Mouse (Mus musculus): Measurements from ENCODE around the gene Ddx46.
"Not testable (repeated sequence)": the region's sequence is repeated elsewhere in the genome, so short reads cannot be mapped to it uniquely, and the experiment has no call there.

Ddx46 gene

DNA sequence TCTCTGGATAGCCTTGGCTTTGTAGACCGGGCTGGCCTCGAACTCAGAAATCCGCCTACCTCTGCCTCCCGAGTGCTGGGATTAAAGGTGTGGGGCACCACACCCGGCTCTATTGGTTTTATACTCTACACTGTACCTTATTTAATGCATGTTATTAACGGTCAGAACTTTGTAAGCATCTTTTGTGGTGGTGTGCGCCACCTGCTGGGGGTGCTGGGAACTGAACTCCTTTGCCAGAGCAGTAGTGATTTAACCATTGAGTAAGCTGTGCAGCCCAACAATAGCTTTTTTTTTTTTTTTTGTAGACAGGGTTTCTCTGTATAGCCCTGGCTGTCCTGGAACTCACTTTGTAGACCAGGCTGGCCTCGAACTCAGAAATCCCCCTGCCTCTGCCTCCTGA is 5.7 kb downstream of the Ddx46 start:
- peak; percentile 59 to 85 for DNase-seq

GRCm38 (mm10) chr13:55644525-55644924 is 9.7 kb downstream of the Ddx46 start:
- DNase-seq, result peak in 1 of 2 experiments; percentile 11

DNA sequence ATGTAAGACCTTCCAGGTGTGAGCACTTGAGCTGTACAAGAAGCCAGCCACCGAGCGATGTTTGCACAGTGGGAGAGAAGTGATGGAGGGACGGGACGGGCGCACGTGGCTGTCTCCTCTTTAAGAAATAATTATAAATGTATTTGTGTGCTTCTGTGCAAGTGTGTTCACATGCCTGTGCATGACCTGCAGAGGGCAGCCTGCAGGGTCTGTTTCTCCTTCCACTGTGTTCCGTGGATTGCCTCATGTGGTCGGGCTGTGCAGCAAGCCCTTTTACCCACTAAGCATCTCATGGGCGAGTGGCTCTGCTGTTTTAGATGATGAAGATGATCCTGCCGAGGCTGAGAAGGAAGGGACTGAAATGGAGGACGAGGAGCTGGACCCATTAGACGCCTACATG is 15.3 kb downstream of the Ddx46 start:
- DNase-seq, result no peak

DNA sequence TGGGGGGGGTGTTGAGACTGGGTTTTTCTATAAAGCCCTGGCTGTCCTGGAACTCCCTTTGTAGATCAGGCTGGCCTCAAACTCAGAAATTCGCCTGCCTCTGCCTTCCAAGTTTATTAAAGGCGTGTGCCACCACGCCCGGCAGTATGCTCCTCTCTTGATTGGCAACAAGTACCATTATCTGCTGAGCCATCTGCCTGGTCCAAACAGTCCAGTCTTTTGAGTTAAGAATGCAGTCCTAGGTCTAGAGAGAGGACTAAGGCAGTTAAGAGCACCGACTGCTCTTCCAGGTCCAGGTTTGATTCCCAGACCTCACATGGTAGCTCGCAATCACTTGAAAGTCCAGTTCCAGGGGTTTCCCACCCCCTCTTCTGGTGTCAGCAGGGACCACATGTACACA is 16.2 kb downstream of the Ddx46 start:
- no peak for DNase-seq

DNA sequence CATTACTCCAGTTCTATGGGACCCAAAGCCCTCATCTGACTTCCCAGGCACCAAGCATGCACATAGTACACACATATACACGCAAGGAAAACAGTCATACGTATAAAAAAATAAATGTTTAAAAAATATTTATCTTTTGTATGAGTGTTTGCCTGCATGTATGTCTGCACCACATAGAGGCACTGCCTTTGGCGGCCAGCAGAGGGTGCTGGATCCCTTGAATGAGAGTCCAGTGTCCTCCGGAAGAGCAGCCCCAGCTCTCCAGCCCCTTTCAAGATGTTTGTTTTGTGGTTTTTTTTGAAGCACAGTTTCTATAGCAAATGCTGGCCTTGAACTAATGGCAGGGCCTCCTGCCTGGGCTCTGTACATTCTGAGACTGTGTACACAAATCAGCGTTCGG is 33.7 kb downstream of the Ddx46 start:
- DNase-seq, result peak in 1 of 2 experiments; percentile 17

DNA sequence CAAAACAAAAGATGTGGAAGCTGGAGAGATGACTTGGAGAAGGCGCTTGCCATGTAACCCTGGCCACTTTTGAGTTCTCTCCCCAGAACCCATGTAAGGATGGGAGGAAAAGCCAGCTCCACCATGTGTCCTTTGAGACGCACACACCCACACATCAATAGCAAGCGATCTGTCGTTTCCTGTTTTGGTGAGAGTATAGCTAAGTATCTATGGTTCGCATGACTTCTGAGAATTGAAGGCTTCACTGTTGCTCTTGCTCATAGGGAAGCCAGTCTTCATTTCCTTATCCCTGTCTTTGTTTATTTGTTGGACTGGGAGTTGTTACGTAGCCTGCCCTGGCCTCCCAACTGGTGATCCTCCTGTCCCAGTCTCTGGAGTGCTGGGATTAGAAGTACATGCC is 37.9 kb downstream of the Ddx46 start:
- no peak for DNase-seq

- DNase-seq, result no peak
These were observed 42.5 kb downstream of the Ddx46 start for GRCm38 (mm10) chr13:55677364-55677763.

DNA sequence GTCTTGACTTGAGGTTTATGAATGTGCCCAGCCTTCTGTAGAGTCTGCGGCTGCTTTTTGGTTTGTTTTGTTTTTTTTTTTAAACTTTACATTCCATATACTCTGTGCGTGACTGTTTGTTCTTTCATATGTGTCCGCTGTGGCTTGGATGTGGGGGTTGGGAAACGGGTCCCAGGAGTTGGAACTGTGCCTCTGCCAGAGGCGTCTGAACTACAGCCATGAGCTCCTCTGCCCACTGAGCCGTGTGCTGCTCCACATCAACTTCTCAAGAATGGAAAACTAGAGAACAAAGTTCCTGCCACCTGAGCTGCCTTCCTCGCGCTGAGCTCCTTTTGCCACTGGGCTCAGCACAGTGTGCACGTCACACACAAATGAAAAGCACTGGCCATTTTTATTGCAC is 47.4 kb downstream of the Ddx46 start:
- DNase-seq, result no peak

DNA sequence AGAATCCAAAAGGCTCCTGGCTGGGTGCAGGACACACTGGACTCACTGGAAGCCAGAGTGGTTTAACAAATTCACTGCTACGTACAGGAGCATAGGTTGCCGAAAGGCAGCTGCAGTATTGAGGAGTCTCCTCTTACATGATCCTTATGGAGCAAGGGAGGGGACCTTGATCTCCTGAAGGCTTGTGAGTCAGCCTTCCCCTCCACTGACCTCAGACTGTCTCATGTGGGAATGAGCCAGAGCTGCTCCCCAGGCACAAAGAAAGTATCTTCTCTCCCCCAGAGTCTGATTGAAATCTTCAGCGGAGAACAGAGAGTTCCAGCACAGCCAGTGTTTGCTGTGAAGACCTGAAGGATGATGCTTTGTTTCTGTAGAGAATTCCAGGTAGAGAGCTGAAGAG is 48.8 kb downstream of the Ddx46 start:
- DNase-seq, result no peak

DNA sequence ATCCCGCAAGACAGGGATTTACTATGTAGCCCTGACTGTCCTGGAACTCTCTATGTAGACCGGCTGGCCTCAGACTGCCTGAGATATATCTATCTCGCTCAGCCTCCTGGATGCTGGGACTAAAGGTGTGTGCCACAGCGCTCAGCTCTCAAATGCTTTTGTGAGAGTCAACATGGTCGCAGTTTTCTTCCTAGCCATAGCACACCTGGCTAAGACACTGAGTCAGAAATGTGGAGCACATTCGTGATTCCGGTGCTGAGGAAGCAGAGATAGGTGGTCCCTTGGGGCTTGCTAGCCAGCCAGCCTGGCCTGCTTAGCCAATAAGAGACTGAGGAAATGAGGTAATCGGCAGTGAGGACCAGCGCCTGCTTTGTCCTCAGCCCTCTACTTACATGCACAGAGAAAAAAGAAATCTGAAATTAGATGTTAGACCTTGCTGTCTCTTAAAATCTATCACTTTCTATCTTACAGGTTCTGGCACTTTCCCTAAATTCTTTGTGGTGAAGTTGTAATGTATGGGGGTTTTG is 51.3 kb downstream of the Ddx46 start:
- DNase-seq, result no peak

DNA sequence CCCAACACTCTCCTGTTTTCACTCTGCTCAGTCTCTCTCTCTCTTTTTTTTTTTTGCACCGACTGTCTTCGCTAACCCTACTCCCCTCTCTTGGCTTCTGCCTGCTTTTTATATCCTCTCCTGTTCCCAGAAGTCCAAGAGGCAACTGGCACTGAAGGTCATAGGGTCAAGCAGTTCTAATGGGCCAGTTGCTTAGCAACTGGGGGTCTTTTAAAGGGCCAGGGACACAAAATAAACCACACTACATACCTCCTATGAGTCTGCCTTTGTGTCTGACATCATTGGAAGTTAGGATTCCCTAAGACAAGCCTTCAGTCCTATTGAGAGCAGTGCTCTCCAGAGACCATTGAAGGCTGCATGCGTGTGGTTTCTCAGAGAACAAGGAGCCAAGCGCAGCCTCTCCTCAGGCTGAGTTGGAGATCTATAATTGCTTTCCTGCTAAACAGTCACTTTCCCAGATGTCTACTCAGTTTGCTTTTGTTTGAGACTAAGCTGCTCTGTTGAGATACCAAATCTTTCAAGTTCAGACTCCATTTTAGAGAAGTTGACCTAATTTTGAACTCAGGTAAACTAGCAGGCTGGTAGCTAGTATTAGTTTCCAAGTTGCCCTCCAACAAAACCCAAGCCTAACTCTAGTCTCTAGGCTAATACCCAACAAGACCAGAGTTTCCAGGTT is 53.2 kb downstream of the Ddx46 start:
- no peak for DNase-seq

DNA sequence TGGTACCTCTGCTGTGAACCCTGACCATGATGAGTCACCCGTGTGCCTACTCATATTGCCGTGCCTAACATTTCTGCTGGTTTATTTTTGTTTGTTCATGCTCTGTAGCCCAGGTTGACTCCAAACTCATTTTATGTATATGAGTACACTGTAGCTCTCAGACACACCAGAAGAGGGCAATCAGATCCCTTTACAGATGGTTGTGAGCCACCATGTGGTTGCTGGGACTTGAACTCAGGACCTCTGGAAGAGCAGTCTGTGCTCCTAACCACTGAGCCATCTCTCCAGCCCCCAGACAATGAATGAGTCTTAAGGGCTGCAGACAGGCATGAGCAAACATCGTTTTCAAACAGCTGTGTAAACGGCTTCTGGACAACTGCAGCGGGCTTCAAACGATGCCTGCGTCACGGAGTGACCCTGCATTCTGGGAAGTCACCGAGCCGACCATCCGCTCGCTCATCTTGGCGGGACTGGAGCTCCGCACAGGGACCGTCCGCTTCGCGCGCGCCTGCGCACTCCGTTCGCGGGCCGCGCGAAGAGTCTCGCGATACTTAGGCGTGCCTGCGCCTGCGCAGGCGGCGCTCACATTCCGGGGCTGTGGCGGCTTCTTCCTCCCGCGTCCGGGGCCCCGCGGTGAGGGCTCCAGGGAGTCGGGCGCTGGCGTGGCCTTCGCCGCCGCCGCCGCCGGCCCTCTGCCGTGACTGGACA is 57.9 kb downstream of the Ddx46 start, which contains the start of gene B230219D22Rik:
TSS of gene B230219D22Rik (plus strand) at position 590 of the 708 bp plus-strand sequence.
- DNase-seq, result peak; percentile 82 to 87

GRCm38 (mm10) chr13:55693243-55693721 is 58.5 kb downstream of the Ddx46 start:
- peak; percentile 49 to 67 for DNase-seq

DNA sequence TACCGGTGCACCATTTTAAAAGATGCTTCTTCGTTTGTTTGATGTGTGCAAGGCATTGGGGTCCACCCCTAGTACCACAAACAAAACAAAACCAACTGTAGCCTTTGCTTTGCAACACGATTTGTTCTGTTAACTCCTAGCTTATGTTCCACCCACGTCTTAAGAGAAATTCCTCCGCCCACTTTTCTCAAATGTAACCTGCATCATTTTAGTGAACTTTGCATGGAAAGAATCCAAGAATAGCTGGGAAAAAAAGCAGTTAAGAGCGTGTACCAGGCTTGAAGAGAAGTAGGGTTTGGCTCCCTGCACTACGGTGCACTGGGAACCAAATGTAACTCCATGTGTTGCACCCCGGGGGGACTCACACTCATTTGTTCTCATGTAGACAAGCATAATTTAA is 59.3 kb downstream of the Ddx46 start:
- no peak for DNase-seq

DNA sequence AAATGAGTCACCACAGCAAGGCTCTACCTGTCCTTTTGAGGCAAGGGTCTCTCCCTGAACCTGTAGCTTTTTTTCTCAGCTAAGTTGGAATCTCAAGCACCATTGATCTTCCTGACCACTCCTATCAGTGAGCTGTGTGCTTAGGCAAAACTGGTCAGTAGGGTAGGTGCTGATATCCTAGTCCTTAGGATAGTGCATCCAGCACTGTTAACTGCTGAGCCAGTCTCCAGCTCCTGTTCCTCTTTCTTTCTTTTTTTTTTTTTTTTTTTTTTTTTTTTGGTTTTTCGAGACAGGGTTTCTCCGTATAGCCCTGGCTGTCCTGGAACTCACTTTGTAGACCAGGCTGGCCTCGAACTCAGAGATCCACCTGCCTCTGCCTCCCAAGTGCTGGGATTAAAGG is 61.2 kb downstream of the Ddx46 start:
- not testable (repeated sequence) for DNase-seq

GRCm38 (mm10) chr13:55704301-55704700 is 69.5 kb downstream of the Ddx46 start:
- DNase-seq, result no peak

DNA sequence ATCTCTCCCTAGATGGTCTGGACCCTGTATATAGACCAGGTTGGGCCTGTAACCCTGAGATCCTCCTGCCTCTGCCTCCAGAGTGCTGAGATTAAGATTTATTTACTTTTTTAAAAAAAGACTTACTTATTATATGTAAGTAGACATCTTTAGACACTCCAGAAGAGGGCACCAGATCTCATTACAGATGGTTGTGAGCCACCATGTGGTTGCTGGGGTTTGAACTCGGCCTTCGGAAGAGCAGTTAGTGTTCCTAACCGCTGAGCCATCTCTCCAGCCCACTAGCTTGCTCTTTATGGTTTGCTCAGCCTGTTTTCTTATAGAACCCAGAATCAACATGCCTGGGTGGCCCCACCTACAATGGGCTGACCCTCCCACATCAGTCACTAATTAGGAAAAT is 78.0 kb downstream of the Ddx46 start:
- DNase-seq, result no peak

- DNase-seq, result peak; percentile 77 to 89
These were observed 79.8 kb downstream of the Ddx46 start, which contains the start of gene Txndc15 for GRCm38 (mm10) chr13:55714501-55715166. Gene Txndc15 (plus strand): TSS chr13:55714650.

GRCm38 (mm10) chr13:55715167-55715512 is 80.3 kb downstream of the Ddx46 start:
- DNase-seq, result no peak

DNA sequence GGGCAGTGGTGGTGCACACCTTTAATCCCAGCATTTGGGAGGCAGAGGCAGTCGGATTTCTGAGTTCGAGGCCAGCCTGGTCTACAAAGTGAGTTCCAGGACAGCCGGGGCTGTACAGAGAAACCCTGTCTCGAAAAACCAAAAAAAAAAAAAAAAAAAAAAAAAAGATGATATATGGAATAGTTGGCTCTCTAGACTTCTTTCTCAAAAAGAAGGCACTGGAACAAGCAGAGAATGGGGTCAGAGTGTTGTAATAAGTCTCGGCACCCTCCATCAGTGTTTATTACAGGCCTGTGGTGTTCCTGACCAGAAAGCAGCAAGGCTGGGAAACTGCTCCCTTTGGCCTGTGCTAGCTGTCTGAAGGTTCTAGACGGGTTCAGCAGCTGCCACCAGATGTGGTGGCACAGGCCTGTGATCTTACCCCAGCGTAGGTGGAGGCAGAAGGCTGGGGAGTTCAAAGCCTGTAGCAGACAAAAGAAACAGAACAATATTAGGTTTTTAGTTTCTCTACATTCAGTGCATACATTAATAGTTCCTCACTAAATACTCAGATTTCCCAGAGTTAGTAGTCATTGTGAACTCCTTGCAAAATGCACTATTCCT is 81.2 kb downstream of the Ddx46 start:
- no peak for DNase-seq

DNA sequence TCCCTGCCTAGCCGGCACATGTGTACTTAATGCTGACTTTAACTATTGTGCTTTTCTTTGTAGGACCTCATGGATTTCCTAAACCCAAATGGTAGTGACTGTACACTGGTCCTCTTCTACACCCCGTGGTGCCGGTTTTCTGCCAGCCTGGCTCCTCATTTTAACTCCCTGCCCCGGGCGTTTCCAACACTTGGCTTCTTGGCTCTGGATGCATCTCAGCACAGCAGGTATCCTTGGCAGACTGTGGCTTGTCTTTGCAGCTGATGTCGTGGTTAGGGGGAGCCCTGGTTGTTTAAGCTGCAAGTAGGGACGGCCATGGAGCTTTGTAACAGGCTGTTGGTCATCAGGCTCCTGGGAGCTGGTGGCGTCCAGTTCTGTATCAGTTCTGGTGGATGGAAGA is 86.7 kb downstream of the Ddx46 start:
- DNase-seq, result no peak

GRCm38 (mm10) chr13:55721995-55722394 is 87.2 kb downstream of the Ddx46 start:
- DNase-seq, result no peak

DNA sequence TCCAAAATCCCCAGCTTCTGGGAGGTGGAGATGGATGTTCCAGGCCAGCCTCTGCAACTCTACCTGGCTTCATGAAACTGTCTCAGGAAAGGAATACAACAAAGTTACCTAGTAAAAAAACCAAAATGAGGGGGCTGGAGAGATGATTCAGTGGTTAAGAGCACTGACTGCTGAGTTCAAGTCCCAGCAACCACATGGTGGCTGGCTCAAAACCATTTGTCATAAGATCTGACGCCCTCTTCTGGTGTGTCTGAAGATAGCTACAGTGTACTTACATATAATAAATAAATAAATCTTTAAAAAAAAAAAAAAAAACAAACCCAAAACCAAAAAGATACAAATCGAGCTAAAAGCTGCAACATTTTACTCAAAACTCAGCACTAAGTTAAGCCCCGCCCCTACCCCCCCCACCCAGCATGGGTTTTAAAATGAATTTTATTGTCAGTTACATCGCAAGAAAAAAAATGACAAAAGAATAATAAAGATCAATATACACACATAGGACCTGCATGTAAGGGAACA is 91.8 kb downstream of the Ddx46 start:
- no peak for DNase-seq

All from spleen, adult 18-20 months (tissue).